Mouse (Mus musculus): ENCODE data around the gene Crybb3.

The Crybb3 gene

DNA sequence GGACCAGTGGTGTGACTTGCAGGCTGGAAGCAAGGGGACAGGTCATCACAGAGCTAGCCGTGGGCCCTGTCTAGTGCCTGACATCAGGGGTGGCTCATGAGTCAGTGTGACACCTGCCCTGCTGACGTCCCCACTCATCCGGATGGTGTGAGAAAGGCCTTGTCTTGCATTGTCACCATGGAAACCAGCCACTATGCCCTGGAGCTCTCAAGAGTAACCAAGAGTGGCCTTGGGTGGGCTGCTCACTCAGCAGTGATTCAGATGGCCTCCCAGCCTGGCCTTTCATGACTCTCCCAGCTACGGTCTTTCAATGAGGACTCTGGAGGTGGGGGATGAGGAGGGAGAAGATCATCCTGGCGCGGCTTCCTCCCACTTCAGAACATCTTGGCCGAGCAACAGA lies 21.1 kb upstream of the Crybb3 start:
- no peak for DNase-seq (ENCODE audit: low spot score)

- DNase-seq (ENCODE audit: low spot score), result no peak
Observed at GRCm38 (mm10) chr5:113101457-113101856, 20.1 kb upstream of the Crybb3 start.

GRCm38 (mm10) chr5:113100422-113100821 lies 19.0 kb upstream of the Crybb3 start:
- DNase-seq (ENCODE audit: low spot score), result no peak

- DNase-seq (ENCODE audit: low spot score), result peak; percentile 80
Observed at GRCm38 (mm10) chr5:113099546-113099945, 18.2 kb upstream of the Crybb3 start.

- DNase-seq (ENCODE audit: low spot score), result no peak
Observed at GRCm38 (mm10) chr5:113097551-113097950, 16.2 kb upstream of the Crybb3 start.

DNA sequence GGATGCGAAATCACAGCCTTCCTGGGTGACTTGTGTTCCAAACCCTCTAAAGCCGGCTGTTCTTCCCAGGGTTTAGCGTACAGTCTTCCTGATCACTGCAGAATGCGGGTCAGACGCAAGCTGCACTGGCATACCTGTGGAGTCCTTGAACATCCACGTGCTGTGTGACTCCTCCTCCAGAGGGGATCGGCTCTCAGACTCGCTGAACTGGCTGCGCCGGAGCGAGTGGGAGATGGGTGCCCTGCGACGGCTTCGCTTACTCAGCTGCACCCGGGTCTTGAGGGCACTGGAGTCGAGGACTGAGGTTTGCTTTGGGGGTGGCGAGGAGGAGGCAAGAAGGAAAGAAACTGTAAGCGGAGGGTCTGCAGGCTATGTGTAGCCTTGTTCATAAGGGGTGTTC lies 14.1 kb upstream of the Crybb3 start:
- DNase-seq (ENCODE audit: low spot score), result no peak

DNA sequence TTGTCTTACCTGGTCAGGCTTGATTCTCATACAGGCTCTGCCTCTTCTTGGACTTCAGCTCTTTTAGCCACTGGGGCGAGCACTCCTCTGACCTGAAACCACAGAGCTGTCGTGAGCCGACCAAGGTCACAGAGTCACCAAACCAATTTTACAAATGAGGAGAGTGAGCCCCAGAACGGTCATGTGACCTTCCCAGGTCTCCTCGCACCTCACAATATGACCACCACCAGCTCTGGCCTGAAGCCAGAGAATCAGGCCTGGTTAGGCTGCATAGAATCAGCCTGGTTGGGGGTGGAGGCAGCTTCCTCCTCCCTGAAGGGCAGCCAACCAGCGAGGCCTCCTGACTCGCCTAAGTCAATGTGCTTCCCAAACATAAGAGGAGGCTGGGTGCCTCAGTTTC lies 11.0 kb upstream of the Crybb3 start:
- DNase-seq (ENCODE audit: low spot score), result no peak

GRCm38 (mm10) chr5:113091162-113091561 lies 9.8 kb upstream of the Crybb3 start:
- DNase-seq (ENCODE audit: low spot score), result no peak

DNA sequence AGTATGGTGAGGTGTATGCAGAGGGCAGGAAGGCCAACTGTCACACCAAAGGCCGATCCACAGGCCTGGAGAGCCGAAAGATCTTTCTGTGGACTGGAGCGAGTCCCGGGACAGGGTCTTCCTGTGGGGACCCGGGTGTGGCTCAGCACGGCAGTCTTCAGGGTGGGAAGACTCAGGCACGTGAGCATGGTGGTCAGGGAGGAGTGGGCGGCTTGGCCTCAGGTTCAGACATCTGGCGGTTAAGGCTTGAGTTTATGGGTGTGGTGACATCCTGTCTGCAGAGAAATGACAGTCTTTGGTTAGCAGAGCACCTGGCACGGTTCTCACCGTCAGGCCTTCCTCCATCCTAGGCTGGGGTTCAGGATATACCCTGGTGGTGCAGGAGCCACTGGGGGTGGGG lies 9.4 kb upstream of the Crybb3 start:
- no peak for DNase-seq (ENCODE audit: low spot score)

DNA sequence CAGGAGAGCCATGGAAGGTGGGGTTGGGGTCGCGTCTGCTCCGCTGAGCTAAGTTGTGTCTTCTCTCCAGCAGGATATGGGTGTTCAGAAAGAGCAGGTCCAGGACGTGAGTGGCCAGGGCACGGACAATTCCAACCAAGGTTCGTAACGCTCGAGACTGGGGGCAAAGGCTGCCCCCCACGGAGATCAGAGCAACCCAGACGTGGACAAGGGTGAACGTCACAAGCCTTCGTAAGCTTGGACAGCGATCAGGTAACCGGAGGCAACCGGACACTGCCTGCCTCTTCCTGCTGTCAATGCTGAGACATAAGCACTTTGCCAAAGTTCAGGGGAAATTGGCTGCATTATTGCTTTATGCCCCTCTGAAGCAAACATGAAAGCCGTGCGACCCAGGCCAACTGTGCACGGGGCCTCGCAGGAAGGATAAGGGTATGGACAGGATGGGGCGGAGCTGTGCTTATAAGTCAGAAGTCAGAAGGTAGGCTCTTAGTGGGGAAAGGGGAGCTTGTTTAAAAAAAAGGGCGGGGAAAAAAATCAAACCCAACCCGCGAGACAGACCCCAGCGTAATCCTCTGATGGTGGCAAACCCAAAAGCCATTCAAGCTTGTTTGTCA lies 8.8 kb upstream of the Crybb3 start:
- DNase-seq (ENCODE audit: low spot score), result no peak

GRCm38 (mm10) chr5:113087465-113087864 lies 6.1 kb upstream of the Crybb3 start:
- DNase-seq (ENCODE audit: low spot score), result no peak

DNA sequence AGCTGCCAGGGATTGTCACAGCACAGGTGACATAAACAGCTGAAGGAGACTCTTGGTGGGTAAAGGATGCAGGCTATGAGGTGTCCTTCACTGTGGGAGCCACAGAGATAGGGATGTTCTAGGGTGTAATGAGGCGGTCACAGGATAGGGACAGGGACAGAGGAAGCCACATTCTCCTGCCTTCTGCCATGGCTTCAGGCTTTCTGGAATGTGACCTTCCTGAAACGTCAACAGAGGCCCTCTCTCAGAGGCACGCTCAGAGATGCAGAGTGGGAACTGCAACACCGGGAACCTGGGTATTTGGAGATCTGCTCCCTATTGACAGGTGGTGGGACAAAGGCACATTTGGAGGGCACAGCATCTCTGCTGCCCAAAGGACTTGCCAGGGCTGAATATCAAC lies 5.6 kb upstream of the Crybb3 start:
- no peak for DNase-seq (ENCODE audit: low spot score)

DNA sequence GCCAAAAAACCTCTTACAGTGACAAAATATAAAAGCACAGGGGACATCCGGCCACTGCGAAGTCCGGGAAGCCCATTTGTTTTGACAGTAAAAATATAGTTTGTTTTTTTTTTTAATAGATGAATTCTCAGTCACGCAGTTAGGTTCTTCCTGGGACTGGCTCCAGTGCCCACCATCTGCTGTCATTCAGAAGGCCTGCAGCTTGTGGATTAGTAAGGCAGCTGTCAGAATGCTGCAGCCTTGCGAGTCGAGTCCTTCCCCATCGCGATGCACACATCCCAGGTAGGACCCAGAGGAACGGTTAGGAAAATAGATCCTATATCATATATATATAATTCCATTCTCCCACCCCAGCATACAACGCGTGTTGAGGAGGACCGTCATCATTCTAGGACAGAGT lies 5.1 kb upstream of the Crybb3 start:
- DNase-seq (ENCODE audit: low spot score), result no peak

GRCm38 (mm10) chr5:113085931-113086330 lies 4.5 kb upstream of the Crybb3 start:
- DNase-seq (ENCODE audit: low spot score), result no peak

- DNase-seq (ENCODE audit: low spot score), result no peak
Observed at GRCm38 (mm10) chr5:113084309-113084708, 2.9 kb upstream of the Crybb3 start.

GRCm38 (mm10) chr5:113082356-113083168 lies 1.2 kb upstream of the Crybb3 start:
- DNase-seq (ENCODE audit: low spot score), result no peak

DNA sequence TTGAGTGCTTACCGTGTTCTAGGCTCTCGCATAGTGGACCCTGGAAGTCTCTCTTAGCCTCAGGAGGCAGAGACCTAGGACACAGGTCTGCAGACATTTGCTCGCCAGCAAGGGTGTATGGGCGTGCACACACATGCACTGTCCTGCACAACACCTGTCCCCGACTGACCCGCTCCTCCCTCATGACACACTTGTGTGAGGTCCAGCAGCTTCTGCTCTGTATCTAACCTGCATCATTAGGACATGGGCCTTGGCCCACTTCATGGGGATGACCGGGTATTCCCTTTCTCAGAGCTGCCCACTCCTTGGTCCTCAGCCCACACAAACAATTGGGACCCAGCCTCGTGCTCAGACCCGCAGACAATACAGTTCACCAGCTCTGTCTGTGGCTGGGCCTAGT lies 364 bp downstream of the Crybb3 start:
- DNase-seq (ENCODE audit: low spot score), result no peak

DNA sequence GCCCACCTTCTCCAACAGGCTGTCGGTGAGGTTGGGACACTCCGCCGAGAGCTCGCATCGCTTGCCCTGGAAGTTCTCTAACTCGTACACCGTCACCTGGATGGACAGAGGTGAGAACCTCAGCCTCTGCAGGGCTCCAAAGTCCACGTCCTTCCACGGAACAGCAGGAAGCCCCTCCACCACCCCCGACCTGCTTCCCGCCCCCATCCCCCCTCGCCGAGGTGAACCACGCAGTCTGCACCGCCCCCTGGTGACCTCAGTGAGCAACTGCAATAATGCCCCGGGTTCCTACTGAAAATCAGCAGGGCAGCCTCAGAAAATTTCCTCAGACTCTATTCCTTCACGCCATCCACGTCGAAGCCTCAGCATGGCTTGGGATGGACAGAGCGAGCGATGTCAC lies 1.6 kb downstream of the Crybb3 start:
- peak; percentile 9 for DNase-seq (ENCODE audit: low spot score)

DNA sequence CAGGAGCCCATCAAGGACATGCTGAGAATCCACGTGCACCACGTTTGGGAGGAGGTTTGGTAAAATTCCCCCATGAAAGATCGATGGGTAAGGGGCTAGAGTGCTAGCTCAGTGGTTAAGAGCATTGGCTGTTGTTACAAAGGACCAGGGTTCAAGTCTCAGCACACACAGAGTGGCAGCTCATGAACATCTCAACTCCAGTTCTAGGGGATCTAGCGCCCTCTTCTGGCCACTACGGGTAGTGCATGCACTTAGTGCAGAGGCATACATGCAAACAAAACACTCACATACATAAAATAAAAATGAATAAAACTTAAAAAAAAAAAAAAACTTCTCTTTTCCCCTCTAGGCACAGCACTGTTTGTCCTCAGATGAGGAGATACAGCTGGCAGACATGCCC lies 2.7 kb downstream of the Crybb3 start:
- peak; percentile 30 for DNase-seq (ENCODE audit: low spot score)

- DNase-seq (ENCODE audit: low spot score), result no peak
Observed at GRCm38 (mm10) chr5:113070017-113070416, 11.4 kb downstream of the Crybb3 start, which contains the start of gene Crybb2. Crybb2 (minus strand) TSS chr5:113070117.

DNA sequence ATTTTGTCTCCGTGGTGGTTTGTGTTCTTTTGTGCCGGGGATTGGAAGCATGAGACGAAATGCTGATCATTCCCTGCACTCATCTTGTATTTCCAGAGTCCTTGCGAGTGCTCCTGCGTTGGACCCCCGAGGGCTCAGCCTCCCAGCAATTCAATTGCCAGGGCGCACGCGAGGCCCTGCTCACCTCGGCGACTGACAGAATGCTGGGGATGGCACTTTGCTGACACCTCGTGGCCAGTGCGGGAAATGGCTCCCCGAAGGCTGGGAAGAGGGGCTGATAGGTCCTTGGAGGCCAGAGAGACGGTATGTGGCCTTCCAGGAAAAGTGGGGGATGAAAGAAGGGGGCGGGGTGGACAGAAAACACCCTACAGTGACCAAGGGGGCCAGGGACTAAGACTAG lies 27.1 kb downstream of the Crybb3 start:
- DNase-seq (ENCODE audit: low spot score), result peak; percentile 22

GRCm38 (mm10) chr5:113050581-113051185 lies 30.7 kb downstream of the Crybb3 start:
- no peak for DNase-seq (ENCODE audit: low spot score)

- no peak for DNase-seq (ENCODE audit: low spot score)
Observed at GRCm38 (mm10) chr5:113049876-113050275, 31.5 kb downstream of the Crybb3 start.

Measured in c-Kit-positive CD71-positive TER-119-positive erythroid progenitor cells, embryonic 14.5 days (primary cell).